Mouse (Mus musculus): ENCODE measurements at regions not wholly inside any gene's neighbourhood (a gene's known extent, or its start where the extent isn't known, plus 50 kb on each side); places are given as distances from the start of the nearest gene placed in this dataset.

GRCm38 (mm10) chr12:11899031-11899430 is 362.9 kb upstream of the Fam49a start:
- DNase-seq, result no peak

- DNase-seq, result no peak
Measured at GRCm38 (mm10) chr12:11906588-11906987, 355.4 kb upstream of the Fam49a start.

Data from heart, adult 11 months (tissue).